Mouse (Mus musculus) left cerebral cortex, postnatal 14 days (tissue): ENCODE data around the gene Terb2. TPM values are rescaled to one million over a fixed set of nuclear protein-coding genes. Genes with fewer than 3 reads are reported as not detected.

Source experiments
- DNase-seq, 2 experiments: peaks; one replicate each; pipeline ENCODE4 v3.0.0; 2021 to 2022; ENCODE audit warnings: low spot score in 2 of 2, mixed read lengths in 1 of 2
- intact Hi-C: fragments of 180-260 bp; cut with DNase I; formaldehyde crosslinking; loops from one replicate; pipeline ENCODE4 v1.15.1; 2025
- total RNA-seq, 2 experiments: library from RNA; stranded (reverse); gene quantifications; 2 replicates each; pipeline ENCODE4 v1.2.3; 2021

The Terb2 gene
- total RNA-seq, 2 experiments from 2014 or later, result not detected

DNA sequence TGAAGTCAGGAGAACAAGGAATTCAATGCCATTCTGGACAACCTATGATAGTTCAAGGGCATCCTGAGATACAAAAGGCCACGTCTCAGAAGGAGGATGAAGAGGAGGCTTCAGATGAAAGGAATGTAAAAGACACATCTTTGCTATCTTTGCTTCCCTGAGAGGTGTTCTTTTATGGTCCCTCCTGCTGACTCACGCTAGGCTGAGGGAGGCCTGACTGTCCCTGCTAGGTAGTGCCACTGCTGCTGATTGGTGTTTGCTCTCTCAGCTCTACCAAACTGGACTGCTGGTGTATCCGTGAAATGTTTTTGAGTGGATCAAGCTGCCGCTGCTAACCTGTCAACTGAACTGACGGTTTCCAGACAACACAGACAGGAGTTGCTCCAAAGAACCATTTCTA is 35.7 kb downstream of the Terb2 start:
- intact Hi-C loops, result no loop called here
- no peak for DNase-seq

DNA sequence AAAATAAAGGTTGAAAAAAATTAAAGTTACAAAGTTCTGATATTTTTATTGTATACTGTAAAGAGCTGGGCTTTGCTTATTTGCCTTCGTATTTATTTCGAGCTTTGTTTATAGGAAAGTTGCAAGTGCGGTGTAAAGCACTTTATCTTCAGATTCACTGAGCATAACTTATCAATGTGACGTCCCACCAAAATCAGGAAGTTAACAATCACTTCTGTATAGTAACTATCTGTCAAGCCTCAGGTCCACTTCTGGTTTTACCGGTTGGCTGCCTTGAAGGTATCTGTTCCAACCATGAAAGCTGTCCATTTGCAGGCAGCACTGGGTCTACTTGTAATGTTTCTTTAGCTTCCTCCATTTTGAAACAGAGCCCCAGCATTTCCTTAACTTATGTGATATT is 36.2 kb downstream of the Terb2 start:
- intact Hi-C loops, result no loop called here

DNA sequence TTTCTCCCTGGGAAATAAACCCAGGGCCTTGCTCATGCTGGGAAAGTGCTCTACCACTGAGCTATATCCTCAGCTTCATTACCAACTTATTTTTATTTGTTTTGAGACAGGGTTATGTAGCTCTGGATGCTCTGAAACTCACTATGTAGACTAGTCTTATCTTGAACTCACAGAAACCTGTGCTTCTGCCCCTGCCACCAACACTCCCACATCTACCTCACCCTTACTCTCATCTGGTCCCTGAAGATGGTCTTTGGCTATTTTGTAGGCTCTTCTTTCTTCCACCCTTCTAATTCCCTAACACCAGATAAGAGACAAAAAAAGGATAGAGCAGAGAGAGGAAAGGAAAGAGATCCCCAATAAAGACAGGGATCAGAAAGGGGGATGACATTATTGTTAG is 37.6 kb downstream of the Terb2 start:
- no peak for DNase-seq

More for the DNA sequence above, 36.2 kb downstream of the Terb2 start:
- no peak for DNase-seq

DNA sequence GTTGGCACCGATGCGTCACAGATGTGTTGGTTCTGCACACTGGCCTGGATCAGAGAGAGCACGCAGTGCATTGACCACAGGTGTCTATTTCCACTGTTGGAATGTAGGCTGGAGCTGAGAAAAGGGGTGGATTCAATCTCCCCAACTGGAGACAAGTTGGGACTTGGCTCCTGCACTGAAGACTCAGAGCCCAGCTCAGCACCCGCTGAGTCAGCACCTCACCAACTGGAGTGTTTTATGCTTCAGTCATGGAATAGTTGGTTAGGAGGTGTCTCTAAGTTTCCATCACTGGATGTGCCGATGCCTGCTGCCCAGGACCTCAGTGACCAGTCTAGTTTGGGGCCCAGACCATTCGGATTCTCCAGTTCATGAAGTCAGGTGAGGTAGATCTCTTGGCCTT is 44.3 kb downstream of the Terb2 start:
- DNase-seq, result no peak
- intact Hi-C loops, result no loop called here

More for the DNA sequence above, 37.6 kb downstream of the Terb2 start:
- intact Hi-C loops, result no loop called here

DNA sequence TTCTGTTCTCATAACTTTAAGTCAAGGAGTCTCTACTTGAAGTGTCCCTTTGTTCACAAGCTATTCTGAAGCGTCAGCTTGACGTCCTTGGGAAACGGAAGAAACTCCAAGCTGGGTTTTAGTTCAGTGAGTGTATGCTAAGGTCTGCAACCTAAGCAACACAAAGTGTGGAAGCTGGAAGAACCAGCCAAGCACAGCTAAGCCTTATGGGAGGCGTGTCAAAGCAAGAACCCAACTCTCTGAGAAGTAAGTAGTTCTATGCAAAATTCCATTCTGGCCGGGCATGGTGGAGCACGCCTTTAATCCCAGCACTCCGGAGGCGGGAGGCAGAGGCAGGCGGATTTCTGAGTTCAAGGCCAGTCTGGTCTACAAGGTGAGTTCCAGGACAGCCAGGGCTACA is 45.5 kb downstream of the Terb2 start:
- intact Hi-C loops, result no loop called here
- no peak for DNase-seq

DNA sequence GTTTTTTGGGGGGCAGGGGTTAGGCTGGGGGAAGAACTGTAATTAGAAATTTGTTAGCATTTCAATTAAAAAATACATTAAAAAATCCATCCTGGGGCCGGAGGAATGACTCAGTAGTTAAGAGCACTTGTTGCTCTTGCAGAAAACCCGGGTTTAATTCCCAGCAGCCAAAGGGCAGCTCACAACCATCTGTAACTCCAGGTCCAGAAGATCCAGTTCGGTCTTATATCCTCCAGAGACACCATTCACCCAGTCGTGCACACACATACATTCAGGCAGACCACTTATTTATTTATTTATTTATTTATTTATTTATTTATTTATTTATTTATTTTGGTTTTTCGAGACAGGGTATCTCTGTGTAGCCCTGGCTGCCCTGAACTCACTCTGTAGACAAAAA is 47.3 kb downstream of the Terb2 start:
- DNase-seq, result no peak
- intact Hi-C loops, result no loop called here

DNA sequence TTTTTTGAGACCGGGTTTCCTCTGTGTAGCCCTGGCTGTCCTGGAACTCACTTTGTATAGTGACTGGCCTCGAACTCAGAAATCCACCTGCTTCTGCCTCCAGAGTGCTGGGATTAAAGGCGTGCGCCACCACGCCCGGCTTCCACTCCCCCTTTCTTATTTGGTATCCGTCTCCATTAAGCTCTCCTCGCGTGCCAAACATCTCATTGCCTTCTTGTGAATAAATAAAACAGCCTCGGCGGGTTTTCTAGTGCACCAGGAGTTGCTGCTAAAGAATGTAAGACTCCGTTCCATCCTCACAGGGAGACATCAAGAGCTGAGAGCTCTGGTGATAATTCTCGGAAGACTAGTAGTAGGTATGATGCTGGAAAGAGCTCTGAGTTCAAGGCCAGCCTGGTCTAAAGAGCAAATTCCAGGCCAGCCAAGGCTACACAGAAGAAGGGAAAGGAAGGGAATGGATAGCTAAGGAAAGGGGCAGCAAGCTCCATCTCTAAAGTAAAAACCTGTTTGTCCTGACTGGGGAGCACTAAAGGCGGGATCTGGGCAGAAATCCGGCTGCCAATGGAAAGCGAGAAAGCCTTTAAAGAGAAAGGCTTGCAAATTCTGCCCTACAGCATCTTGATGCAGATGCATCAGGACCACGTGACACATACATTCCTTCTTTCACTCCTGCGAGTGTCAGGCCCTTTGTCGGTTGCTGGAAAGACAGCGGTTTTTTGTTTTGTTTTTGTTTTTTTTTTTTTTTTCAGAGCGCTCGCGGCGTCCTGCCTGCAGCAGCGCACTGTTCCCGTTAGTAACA is 47.9 kb downstream of the Terb2 start:
- DNase-seq, result peak; percentile 34 to 40
- intact Hi-C loops, result no loop called here

DNA sequence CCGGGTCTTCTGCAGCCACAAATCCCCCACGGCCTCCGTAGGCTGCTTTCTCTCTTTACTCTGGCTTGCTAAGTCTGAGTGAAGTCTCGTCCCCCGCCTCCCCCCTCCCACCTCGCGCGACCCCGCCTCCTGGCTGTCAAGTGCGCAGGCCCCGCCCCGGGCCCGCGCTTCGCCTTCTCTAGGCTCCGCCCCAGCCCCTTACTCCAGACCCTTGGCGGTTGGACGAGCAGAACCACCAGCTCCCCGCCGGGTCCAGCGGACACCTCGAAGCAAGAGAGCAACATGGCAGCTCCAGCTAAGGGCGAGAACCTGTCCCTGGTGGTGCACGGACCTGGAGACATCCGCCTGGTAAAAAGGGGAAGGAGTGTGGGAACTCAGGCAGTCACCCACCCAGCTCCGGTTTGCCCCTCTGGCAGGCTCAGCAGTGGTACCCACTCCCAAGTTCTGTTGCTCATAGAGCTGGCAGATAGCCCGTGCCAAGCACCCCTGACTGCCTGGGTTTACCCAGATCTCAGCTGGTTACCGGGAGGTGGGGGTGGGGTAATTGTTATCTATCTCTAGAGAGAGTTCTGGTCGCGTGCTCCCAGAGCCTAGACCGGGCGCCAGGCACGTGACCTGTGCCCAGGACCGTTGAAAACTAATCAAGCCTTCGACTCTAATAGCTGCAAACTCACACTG is 48.7 kb downstream of the Terb2 start, which contains the start of gene Sord:
Sord (plus strand) TSS at position 139 of the 678 bp plus-strand sequence.
- DNase-seq, result peak; percentile 62 to 74
- intact Hi-C loops, result no loop called here

DNA sequence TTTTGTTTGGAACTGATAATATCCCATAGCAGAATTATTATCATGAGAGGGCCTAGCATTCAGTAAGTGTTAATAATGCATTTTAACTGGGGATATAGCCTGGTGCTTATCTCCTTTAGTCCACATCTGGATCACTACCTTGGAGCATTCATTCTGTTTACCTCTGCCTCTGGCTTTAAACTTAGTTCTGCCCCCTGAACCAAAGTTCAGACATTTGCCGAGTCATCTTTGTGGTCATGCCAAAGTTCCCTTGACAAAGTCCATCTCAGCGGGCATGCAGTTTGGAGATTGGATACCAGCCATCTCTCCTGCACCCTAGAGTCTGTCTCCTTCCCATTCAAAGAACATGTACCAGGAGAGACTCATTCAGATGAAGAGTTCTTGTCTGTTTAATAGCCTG is 49.4 kb downstream of the Terb2 start:
- no peak for DNase-seq
- intact Hi-C loops, result no loop called here

DNA sequence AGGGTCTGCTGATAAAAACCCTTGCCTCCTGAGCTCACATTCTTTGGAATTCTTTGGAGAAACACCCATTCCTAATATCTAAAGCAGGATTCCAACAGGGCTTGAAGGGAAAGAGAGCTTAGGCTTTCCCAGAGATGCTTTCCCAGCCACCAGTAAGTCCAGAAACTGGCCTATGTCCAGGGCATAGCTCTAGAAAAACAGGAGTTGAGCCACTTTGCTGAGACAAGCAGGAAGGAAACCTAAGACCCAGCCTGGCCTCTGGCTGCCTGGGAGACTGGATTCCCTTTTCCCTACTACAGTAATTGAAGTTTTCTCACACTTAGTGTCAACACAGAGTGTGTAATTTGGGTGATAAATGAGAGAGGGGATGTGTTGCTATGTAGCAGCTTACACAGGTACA is 50.2 kb downstream of the Terb2 start:
- DNase-seq, result no peak
- intact Hi-C loops, result no loop called here

DNA sequence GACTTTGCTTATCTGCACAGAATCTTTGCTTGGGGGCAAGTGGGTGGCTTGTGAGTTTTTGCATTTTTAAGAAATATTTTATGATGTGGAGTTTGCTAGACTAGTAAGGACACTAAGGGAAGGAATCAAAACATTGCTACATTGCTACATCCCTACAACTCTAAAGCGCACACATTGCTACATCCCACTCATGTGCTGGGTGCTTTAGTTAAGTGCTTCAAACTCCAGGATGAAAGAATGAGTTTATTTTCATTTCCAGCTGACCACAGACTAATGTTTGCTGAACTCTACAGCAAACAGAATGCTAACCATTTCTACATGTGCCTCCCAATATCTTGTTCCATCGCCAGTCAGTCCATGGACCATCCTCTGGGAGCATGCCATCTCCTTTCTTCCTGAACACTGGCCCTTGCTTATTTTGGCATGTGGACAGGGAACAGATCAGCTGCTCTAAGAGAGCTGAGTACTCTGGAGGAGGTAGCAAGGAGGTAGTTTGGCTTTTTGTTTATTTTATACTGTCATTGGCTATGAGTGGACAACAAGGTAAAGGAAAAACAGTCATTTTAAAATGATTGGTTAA is 51.9 kb downstream of the Terb2 start:
- intact Hi-C loops, result no loop called here
- no peak for DNase-seq

DNA sequence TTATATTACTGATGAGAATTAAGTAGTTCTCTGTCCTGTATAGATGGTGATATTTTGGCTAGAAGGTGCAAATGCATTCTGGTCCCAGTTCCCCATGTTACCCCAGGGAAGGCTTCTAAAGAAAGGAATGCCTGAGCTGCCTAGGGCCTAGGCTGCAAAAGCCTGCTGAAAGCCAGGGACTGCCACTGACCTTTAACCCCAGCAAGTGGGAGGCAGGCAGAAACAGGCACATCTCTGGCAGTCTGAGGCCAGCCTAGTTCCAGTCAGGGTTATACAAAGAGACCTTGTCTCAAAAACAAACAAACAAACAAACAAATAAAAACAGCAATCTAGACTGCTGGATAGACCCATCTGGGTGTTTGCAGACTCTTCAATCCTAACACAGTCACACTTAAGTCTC is 54.7 kb downstream of the Terb2 start:
- DNase-seq, result no peak
- intact Hi-C loops, result no loop called here

DNA sequence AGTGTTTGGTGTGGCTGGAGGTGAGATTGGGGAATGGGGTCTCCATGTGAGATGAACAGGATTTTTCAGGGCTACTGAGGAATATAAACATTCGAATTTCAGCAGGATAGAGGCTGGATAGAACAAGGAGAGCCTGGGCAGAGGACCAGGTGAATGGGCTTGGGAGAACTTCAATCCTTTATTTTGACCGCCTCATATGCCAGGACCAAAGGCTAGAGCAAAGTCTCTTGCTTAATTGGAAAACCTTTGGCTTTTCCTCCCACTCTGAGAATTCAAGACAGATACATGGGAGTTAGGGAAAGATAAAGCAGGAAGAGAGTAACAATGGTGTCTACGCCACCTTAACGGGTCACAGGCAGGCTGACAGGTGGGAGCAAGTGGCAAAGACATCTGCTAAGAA is 55.2 kb downstream of the Terb2 start:
- DNase-seq, result no peak
- intact Hi-C loops, result no loop called here

DNA sequence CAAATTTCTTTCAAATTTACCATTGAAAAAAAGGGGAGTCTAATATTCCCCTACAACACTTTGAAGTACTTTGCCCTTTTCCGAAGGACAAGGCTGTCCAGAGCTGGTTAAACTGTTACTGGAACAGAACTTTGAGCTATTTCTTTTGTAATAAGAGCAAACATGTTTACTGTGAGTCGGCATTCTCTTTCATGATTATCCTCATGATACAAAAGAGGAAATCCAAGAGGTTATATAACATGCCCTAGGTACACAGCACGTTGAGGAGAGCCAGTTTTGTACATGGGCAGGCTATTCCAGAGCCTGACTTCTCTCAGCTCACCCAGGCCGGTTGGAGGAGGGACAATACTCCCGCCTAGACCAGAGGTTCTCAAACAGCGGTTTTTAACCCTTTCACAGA is 55.9 kb downstream of the Terb2 start:
- no peak for DNase-seq
- intact Hi-C loops, result loop anchor here (2.0 kb wide), 1 partner anchor 47 kb away; no protein-coding TSS in a partner anchor

DNA sequence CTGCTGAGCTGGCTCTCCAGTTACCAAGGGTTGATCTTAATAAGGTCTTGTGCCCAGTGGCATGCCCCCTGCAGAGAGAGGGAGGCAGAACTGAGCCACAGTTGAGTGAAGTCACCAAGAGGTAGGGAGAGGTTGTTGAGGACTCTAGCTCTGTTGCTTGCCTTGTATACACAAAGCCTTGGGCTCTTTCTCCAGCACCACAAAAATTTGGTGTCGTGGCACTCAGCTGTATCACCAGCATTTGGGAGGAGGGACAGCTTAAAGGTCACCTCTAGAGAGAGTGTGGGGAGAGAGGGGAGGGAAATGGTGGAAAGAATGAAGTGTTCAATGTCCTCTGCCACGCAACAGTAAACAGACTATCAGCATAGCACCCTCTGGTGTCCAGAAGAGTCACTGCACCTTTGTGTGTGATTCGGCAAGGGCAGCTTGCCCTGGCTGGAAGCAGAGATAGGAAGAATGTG is 57.6 kb downstream of the Terb2 start:
- intact Hi-C loops, result loop anchor here (2.0 kb wide), 1 partner anchor 49 kb away; no protein-coding TSS in a partner anchor

DNA sequence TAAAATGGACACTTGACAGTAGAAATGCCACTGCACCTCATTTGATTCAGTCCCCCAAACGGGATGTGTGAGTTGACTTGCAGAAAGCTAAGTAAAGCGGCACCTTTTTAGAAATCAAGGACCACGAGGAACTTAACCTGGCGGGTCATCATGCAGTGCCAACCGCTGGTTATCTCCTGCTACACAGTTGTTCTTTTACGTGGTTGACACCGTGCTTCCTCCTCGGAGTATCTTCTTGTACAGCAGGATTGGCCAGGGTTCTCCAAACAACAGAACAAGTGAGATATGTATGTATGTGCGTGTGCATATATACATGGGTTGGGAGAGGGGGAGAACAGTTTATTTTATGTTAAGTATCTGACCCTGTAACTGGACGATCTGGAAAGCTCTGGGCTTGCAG is 61.7 kb downstream of the Terb2 start:
- intact Hi-C loops, result loop anchor here (5.0 kb wide), 1 partner anchor 50 kb away; the partner anchor contains the start of genes Duox2 and Duoxa2

More for the DNA sequence above, 57.6 kb downstream of the Terb2 start:
- peak; percentile 78 to 83 for DNase-seq

DNA sequence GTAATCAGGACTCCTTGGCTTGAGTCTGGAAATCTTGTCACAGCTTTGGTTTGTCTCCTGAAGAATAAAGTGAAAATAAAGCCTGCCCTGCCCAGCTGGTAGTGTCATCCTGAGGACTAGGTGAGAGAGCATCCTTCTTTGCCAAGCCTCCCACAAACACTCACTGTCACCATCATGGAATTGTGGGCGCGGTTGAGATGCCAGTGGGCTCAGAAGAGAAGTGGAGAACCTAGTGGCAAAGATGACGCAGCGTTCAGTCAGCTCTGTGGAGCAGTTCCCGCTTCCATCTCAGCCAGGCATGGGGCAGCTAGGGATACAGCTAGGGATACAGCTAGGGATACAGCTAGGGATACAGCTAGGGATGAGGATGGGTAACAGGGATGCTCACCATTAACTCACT is 69.9 kb downstream of the Terb2 start:
- intact Hi-C loops, result no loop called here
- peak; percentile 17 to 18 for DNase-seq

More for the DNA sequence above, 61.7 kb downstream of the Terb2 start:
- no peak for DNase-seq
